Mouse (Mus musculus) cortical plate, adult 2 months (tissue): Measurements from ENCODE around the gene Gper1.

Experiments
- CTCF ChIP-seq: fragments of 200-500 bp; IDR thresholded peaks from 2 replicates; pipeline ENCODE4 v1.5.1; 2011; ENCODE audit warnings: mild to moderate bottlenecking, control low read depth, low read length; ENCODE audit not compliant: insufficient read depth; ENCODE audit errors: extremely low read depth
- POLR2A ChIP-seq: fragments of 200-500 bp; IDR thresholded peaks from 2 replicates; pipeline ENCODE4 v1.6.1; 2011; ENCODE audit warnings: mild to moderate bottlenecking, low read length, control low read depth; ENCODE audit not compliant: insufficient read depth; ENCODE audit errors: extremely low read depth

DNA sequence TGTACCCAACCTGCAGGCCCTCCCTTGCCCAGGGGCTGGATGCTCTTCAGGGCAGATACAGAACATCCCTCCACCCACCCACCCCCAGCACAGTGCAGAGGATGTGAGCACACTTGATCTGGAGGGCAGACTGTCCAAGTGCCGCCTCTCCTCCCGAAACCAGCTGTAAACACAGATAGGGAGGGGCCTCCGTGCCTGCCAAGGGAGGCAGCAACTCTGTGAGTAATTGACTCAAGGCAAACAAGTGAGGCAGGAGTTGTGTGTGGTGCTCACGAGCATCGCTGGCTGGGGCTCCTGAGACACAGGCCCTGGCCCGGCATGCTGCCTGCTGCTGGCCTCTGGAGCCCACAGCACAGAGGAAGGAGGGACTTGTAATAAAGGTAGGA is 33.3 kb upstream of the Gper1 start:
- peak; percentile 16; the same call in 1 of the 2 replicates for TF ChIP-seq POLR2A
- TF ChIP-seq CTCF = no peak
